Mouse (Mus musculus) limb, embryonic 14.5 days (tissue): ENCODE results near the gene Clec5a. TPM values are rescaled to one million over a fixed set of nuclear protein-coding genes. Genes with fewer than 3 reads are reported as not detected.
"Not testable (repeated sequence)": the region's sequence is repeated elsewhere in the genome, so short reads cannot be mapped to it uniquely, and the experiment has no call there.

Source experiments
- ATAC-seq: fragments of 200-750 bp; cut with Nextera tagmentation; 2 replicates; pipeline ENCODE4 v1.8.0; 2017; ENCODE audit warnings: low read depth, moderate number of reproducible peaks, moderate TSS enrichment; ENCODE audit not compliant: low FRiP score
- DNase-seq: peaks from one replicate; pipeline ENCODE4 v3.0.0-alpha.2; 2015; ENCODE audit warnings: low spot score
- H3K27ac ChIP-seq: fragments of 300-500 bp; sonication (generic); replicated peaks from 2 replicates; pipeline ENCODE4 v1.5.1; 2014; ENCODE audit warnings: low read depth, mild to moderate bottlenecking, low read length, moderate library complexity, mixed read lengths
- H3K27me3 ChIP-seq: fragments of 300-500 bp; sonication (generic); 2 replicates; pipeline ENCODE4 v1.6.1; 2014; ENCODE audit warnings: low read length, mixed read lengths; ENCODE audit not compliant: control insufficient read depth, insufficient read depth
- H3K36me3 ChIP-seq: fragments of 300-500 bp; sonication (generic); 2 replicates; pipeline ENCODE4 v1.6.1; 2014; ENCODE audit warnings: mild to moderate bottlenecking, low read length, moderate library complexity, mixed read lengths; ENCODE audit not compliant: control insufficient read depth, insufficient read depth
- H3K4me1 ChIP-seq: fragments of 300-500 bp; sonication (generic); 2 replicates; pipeline ENCODE4 v1.6.1; 2014; ENCODE audit warnings: antibody characterized with exemption, low read length, mixed read lengths; ENCODE audit not compliant: control insufficient read depth, insufficient read depth
- H3K4me2 ChIP-seq: fragments of 300-500 bp; sonication (generic); replicated peaks from 2 replicates; pipeline ENCODE4 v1.6.1; 2014; ENCODE audit warnings: low read depth, mild to moderate bottlenecking, low read length, moderate library complexity; ENCODE audit not compliant: severe bottlenecking
- H3K4me3 ChIP-seq: fragments of 300-500 bp; sonication (generic); replicated peaks from 2 replicates; pipeline ENCODE4 v1.5.1; 2014; ENCODE audit warnings: low read length
- H3K9ac ChIP-seq: fragments of 300-500 bp; sonication (generic); 2 replicates; pipeline ENCODE4 v1.6.1; 2014; ENCODE audit warnings: mild to moderate bottlenecking, low read depth, low read length, moderate library complexity; ENCODE audit not compliant: severe bottlenecking
- H3K9me3 ChIP-seq: fragments of 300-500 bp; sonication (generic); 2 replicates; pipeline ENCODE4 v1.6.1; 2016; ENCODE audit warnings: low read length; ENCODE audit not compliant: control insufficient read depth
- POLR2A ChIP-seq: fragments of 200-500 bp; IDR thresholded peaks from 2 replicates; pipeline ENCODE4 v1.8.0; 2012; ENCODE audit warnings: inconsistent platforms, mild to moderate bottlenecking, moderate library complexity, borderline replicate concordance; ENCODE audit not compliant: insufficient read depth, insufficient read length; ENCODE audit errors: extremely low read depth
- WGBS: fragments of 180-500 bp; shearing (Covaris S2); extraction: QIAGEN DNeasy Blood & Tissue Kit; methylation state at CpG from one replicate; pipeline ENCODE4 v1.1.7; 2014; 5-methylcytosine and 5-hydroxymethylcytosine counted together
- polyA plus RNA-seq, 2 experiments: library from polyadenylated mRNA; depleted of rRNA in 1 of 2; stranded (reverse) in 1 of 2; unstranded in 1 of 2; fragments of >200 nt; fragmentation: Nextera tagmentation in 1 of 2; extraction: Ambion mirVana in 1 of 2; gene quantifications; 2 replicates each; pipeline versions ENCODE4 v1.2.1 to v1.2.3; 2012 to 2014

Clec5a gene
- polyA plus RNA-seq, 2 experiments = 0.97 to 2.0 TPM

DNA sequence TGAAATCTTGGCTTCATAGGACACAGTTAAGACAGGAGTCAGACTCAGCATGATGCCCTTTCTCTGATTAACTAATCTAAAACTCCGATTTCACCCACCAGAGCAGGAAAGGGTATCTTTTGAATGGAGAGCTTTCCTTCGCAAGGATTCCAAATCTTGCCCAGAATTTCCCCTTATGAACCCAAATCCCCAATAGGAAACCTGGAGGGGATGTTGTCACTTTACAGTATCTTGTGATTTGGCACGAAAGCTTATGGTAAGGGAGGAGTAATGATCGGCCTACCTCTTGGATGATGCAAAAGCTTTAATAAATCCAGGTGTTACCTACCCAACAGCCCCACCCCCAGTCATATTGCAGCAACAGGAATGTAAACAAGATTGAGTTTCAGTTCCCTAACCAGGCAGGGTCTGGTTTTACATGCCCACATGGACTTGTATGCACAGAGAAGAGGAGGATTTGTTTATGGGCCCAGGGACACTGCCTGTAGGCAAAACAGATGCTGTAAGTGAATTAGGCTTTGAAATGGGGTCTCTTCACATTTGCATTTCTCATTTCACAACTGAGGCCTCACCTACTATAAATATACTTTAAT is 27.7 kb upstream of the Clec5a start, which contains the start of gene Tas2r138:
Tas2r138 (minus strand) TSS at position 51 of the 593 bp plus-strand sequence.
- no peak for TF ChIP-seq POLR2A
- H3K9ac ChIP-seq = no peak within 1 kb of the TSS
- H3K4me3 ChIP-seq = no peak within 1 kb of the TSS
- H3K9me3 ChIP-seq = no peaks in the 10 kb centered on the region
- H3K27ac ChIP-seq = no peak within 1 kb of the TSS
- H3K4me1 ChIP-seq = no peaks in the 10 kb centered on the region
- H3K36me3 ChIP-seq = no peaks in the 10 kb centered on the region
- ATAC-seq (no peak), DNase-seq (no peak)
- WGBS = 73% methylated on average over 4 of the region's 4 CpGs
- H3K4me2 ChIP-seq = no peak within 1 kb of the TSS
- H3K27me3 ChIP-seq = no peaks in the 10 kb centered on the region

DNA sequence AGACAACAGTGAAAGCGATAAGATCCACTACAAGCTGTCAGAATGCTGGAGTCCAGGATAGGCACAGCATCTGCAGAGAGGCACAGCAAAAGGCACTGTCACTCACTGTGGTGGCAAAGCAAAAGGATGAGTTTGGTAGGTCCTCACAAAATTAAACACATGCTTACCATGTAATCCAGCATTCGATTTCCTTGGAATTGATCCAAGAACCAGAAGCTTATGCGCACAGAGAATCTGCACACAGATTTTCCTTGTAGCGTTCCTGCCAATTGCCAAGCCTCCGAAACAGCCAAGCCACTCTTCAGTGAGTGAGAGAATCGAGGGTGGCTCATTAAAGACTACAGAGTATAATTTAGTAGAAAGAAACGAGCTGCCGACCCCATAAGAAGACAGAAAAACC is 24.6 kb upstream of the Clec5a start:
- H3K27me3 ChIP-seq = no peaks in the 10 kb centered on the region
- H3K36me3 ChIP-seq = no peaks in the 10 kb centered on the region
- no peak overlapping the region for H3K9ac ChIP-seq
- no peak overlapping the region for H3K27ac ChIP-seq
- H3K4me1 ChIP-seq = no peaks in the 10 kb centered on the region
- no peak overlapping the region for H3K4me2 ChIP-seq
- H3K9me3 ChIP-seq = no peaks in the 10 kb centered on the region
- DNase-seq (peak; percentile 3), ATAC-seq (no peak)
- H3K4me3 ChIP-seq = no peak overlapping the region
- no peak for TF ChIP-seq POLR2A
- WGBS = 73% methylated on average over 8 of the region's 8 CpGs

DNA sequence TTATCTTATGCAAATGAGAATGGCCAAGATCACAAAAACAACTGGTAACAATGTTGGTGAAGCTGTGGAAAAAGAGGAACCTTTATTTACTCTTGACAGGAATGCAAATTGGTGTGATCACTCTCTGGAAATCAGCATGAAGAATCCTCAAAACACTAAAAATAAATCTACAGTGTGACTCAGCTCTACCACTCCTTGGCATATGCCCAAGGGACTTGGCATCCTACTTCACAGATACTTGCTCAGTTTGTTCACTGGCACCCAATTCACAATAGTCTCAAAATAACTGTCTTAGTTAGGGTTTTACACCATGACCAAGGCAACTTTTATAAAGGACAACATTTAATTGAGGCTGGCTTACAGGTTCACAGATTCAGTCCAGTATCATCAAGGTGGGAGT is 21.8 kb upstream of the Clec5a start:
- no peak overlapping the region for H3K27ac ChIP-seq
- no peak for ATAC-seq
- H3K27me3 ChIP-seq = no peaks in the 10 kb centered on the region
- H3K36me3 ChIP-seq = no peaks in the 10 kb centered on the region
- H3K4me2 ChIP-seq = no peak overlapping the region
- H3K4me3 ChIP-seq = no peak overlapping the region
- no peaks in the 10 kb centered on the region for H3K9me3 ChIP-seq
- H3K4me1 ChIP-seq = no peaks in the 10 kb centered on the region
- DNase-seq = no peak
- no peak overlapping the region for H3K9ac ChIP-seq
- no peak for TF ChIP-seq POLR2A

GRCm38 (mm10) chr6:40598546-40598945 is 12.9 kb upstream of the Clec5a start:
- H3K9ac ChIP-seq, H3K27ac ChIP-seq, H3K4me2 ChIP-seq, H3K36me3 ChIP-seq, DNase-seq, ATAC-seq, H3K4me1 ChIP-seq, H3K27me3 ChIP-seq, H3K9me3 ChIP-seq, H3K4me3 ChIP-seq: not testable (repeated sequence)
- 38% methylated on average over 4 of the region's 4 CpGs for WGBS

- H3K4me2 ChIP-seq = no peak overlapping the region
- H3K27me3 ChIP-seq = no peaks in the 10 kb centered on the region
- ATAC-seq (no peak), DNase-seq (no peak)
- no peak overlapping the region for H3K4me3 ChIP-seq
- no peak overlapping the region for H3K9ac ChIP-seq
- TF ChIP-seq POLR2A = no peak
- no peak overlapping the region for H3K27ac ChIP-seq
- WGBS = 75% methylated on average over 3 of the region's 3 CpGs
- H3K4me1 ChIP-seq = no peaks in the 10 kb centered on the region
- H3K36me3 ChIP-seq = no peaks in the 10 kb centered on the region
- no peaks in the 10 kb centered on the region for H3K9me3 ChIP-seq
Measured at GRCm38 (mm10) chr6:40594804-40595550, 9.4 kb upstream of the Clec5a start.

DNA sequence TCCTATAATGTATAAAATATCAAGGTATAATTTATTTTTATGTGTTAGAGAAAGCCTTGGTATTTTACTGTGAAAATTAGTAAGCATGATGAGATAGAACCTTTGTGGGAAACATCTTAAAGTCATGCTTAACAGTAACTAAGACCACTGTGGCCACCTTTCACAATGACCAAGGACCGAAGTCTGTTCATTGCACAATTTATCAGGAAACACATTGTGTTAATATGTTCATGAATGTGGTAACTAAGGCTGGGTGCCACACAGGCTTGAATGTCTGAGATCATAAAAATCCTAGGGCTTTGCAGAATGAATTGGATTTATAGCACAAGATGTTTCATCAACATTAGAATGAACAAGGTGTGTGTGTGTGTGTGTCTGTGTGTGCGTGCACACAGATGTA is 2.7 kb upstream of the Clec5a start:
- no peak for TF ChIP-seq POLR2A
- H3K9me3 ChIP-seq = no peaks in the 10 kb centered on the region
- no peak overlapping the region for H3K9ac ChIP-seq
- no peaks in the 10 kb centered on the region for H3K36me3 ChIP-seq
- no peak overlapping the region for H3K4me3 ChIP-seq
- no peaks in the 10 kb centered on the region for H3K4me1 ChIP-seq
- 92% methylated on average over 2 of the region's 2 CpGs for WGBS
- no peak overlapping the region for H3K27ac ChIP-seq
- DNase-seq = no peak
- no peaks in the 10 kb centered on the region for H3K27me3 ChIP-seq
- H3K4me2 ChIP-seq = no peak overlapping the region
- no peak for ATAC-seq
